Comparison of ENCODE assay signal across 15 mouse cellular contexts in genomic region chr11:118324541-118324940, GRCm38 (mm10). TPM values are rescaled to one million over a fixed set of nuclear protein-coding genes. Genes with fewer than 3 reads are reported as not detected.
A peak's percentile ranks its signal among the peaks of the same experiment; 100 is the strongest.
DNase-seq lines count a peak whose midpoint lies in the region; ATAC-seq lines count a peak whose summit lies in the region.
"Had no signal": no experiment of that assay in that cellular context is flagged by ENCODE, and none has a peak within 500 bp of the region (broad histone marks: within the 10 kb centered on the region; RNA-seq: fewer than 3 reads in every experiment).

No protein-coding gene starts in this region.

- peaks cover 15% of the 10 kb centered on the region for H3K36me3 ChIP-seq in heart, embryonic 13.5 days
- H3K36me3 ChIP-seq in limb, embryonic 15.5 days: peaks cover 13% of the 10 kb centered on the region
- H3K36me3 ChIP-seq: midbrain, embryonic 15.5 days had no signal

- peaks cover 46% of the 10 kb centered on the region for H3K4me1 ChIP-seq in heart, embryonic 13.5 days
- peaks cover 67% of the 10 kb centered on the region for H3K4me1 ChIP-seq in limb, embryonic 15.5 days

- peak overlapping the region; percentile 70 for H3K27ac ChIP-seq in heart, embryonic 13.5 days (replicated peaks)
- H3K27ac ChIP-seq in limb, embryonic 15.5 days: peak overlapping the region; percentile 81
- H3K27ac ChIP-seq: forebrain, embryonic 15.5 days; hindbrain, postnatal 0 days; liver, embryonic 14.5 days; midbrain, embryonic 15.5 days had no signal

- no peak for ATAC-seq in heart, embryonic 13.5 days (ENCODE audit: extremely low read depth, insufficient number of reproducible peaks, low FRiP score, low TSS enrichment)
- peak; percentile 41; the same call in 1 of the 2 replicates for ATAC-seq in limb, embryonic 15.5 days (ENCODE audit: insufficient number of reproducible peaks, low FRiP score, low TSS enrichment, low read depth)
- ATAC-seq: forebrain, embryonic 15.5 days; hindbrain, postnatal 0 days; midbrain, embryonic 15.5 days had no signal

- no peak overlapping the region for H3K4me2 ChIP-seq in heart, embryonic 13.5 days
- 0 out of 2 replicates have a peak overlapping the region, but pooled peaks have one; percentile 24 for H3K4me2 ChIP-seq in limb, embryonic 15.5 days
- H3K4me2 ChIP-seq: forebrain, embryonic 15.5 days; midbrain, embryonic 15.5 days had no signal

- no peak overlapping the region for H3K9ac ChIP-seq in heart, embryonic 13.5 days
- H3K9ac ChIP-seq in limb, embryonic 15.5 days: no peak overlapping the region
- H3K9ac ChIP-seq: forebrain, embryonic 15.5 days; liver, embryonic 14.5 days; midbrain, embryonic 15.5 days had no signal

- no peak overlapping the region for H3K4me3 ChIP-seq in heart, embryonic 13.5 days
- H3K4me3 ChIP-seq in limb, embryonic 15.5 days: no peak overlapping the region
- H3K4me3 ChIP-seq: forebrain, embryonic 15.5 days; midbrain, embryonic 15.5 days had no signal

- WGBS in heart, embryonic 13.5 days: 55% methylated on average over 5 of the region's 5 CpGs
- WGBS in limb, embryonic 15.5 days: 22% methylated on average over 5 of the region's 5 CpGs

- H3K9me3 ChIP-seq in heart, embryonic 13.5 days: no peaks in the 10 kb centered on the region
- no peaks in the 10 kb centered on the region for H3K9me3 ChIP-seq in limb, embryonic 15.5 days
- H3K9me3 ChIP-seq: forebrain, embryonic 15.5 days; midbrain, embryonic 15.5 days had no signal

- DNase-seq in lung, postnatal 10 days: peak; percentile 67
- no peak for DNase-seq in lung, postnatal 14 days
- peak; percentile 43 for DNase-seq in embryo, embryonic 9.5 days (ENCODE audit: extremely low spot score)
- no peak for DNase-seq in cerebellum, postnatal 10 days
- no peak for DNase-seq in ovary, postnatal 36 days (ENCODE audit: low spot score)
- DNase-seq in left cerebral cortex, adult 9 months (ENCODE audit: low spot score in 2 of 2): no peak
- DNase-seq: cerebellum, adult 9-10 months; spleen, adult 18-20 months; thymus, adult 18-20 months had no signal

- H3K27me3 ChIP-seq in heart, embryonic 13.5 days (replicated peaks): no peaks in the 10 kb centered on the region
- H3K27me3 ChIP-seq in limb, embryonic 15.5 days: no peaks in the 10 kb centered on the region
- H3K27me3 ChIP-seq: forebrain, embryonic 15.5 days; midbrain, embryonic 15.5 days had no signal

RNA-seq across cellular contexts. Expression of gene Cep295nl, which starts 17.8 kb away (rescaled TPM):
- polyA plus RNA-seq in heart, embryonic 13.5 days (2015; fragmentation: Nextera tagmentation; extraction: Ambion mirVana): 0.15 and 0.27 TPM in 2 replicates
- polyA plus RNA-seq in limb, embryonic 15.5 days (2015; fragmentation: Nextera tagmentation; extraction: Ambion mirVana): 1.2 and 1.5 TPM in 2 replicates
- polyA plus RNA-seq: forebrain, embryonic 15.5 days had no signal

RNA-seq across cellular contexts. Expression of gene Timp2, which starts 31.0 kb away (rescaled TPM):
- polyA plus RNA-seq in heart, embryonic 13.5 days (2015; fragmentation: Nextera tagmentation; extraction: Ambion mirVana): 61.0 and 63.6 TPM in 2 replicates
- 140 and 168 TPM in 2 replicates for polyA plus RNA-seq in limb, embryonic 15.5 days (2015; fragmentation: Nextera tagmentation; extraction: Ambion mirVana)

RNA-seq across cellular contexts. Expression of gene Usp36, which starts 34.5 kb away (rescaled TPM):
- 12.8 and 13.4 TPM in 2 replicates for polyA plus RNA-seq in heart, embryonic 13.5 days (2015; fragmentation: Nextera tagmentation; extraction: Ambion mirVana)
- polyA plus RNA-seq in limb, embryonic 15.5 days (2015; fragmentation: Nextera tagmentation; extraction: Ambion mirVana): 21.0 and 21.3 TPM in 2 replicates

Comparison
In these comparisons a context has a peak if more than half of its experiments do, and no peak if none do; other contexts are left out.
1. DNase-seq: peak in lung, postnatal 10 days (single experiment) and embryo, embryonic 9.5 days (single experiment); none in lung, postnatal 14 days (single experiment), cerebellum, postnatal 10 days (0 of 2), ovary, postnatal 36 days (single experiment) and left cerebral cortex, adult 9 months (0 of 2).